ENCODE assay signal across 32 mouse cellular contexts in genomic region chr1:133873086-133873813, GRCm38 (mm10). TPM values are rescaled to one million over a fixed set of nuclear protein-coding genes. Genes with fewer than 3 reads are reported as not detected.
DNase-seq lines count a peak whose midpoint lies in the region; ATAC-seq lines count a peak whose summit lies in the region.
"Had no signal": no experiment of that assay in that cellular context is flagged by ENCODE, and none has a peak within 500 bp of the region (broad histone marks: within the 10 kb centered on the region; RNA-seq: fewer than 3 reads in every experiment).

No protein-coding gene starts in this region.

- no peak overlapping the region for H3K4me2 ChIP-seq in forebrain, embryonic 14.5 days (ENCODE audit: low read length)
- H3K4me2 ChIP-seq: hindbrain, embryonic 12.5 days; liver, embryonic 15.5 days; lung, embryonic 14.5 days; midbrain, embryonic 15.5 days; neural tube, embryonic 15.5 days; stomach, embryonic 15.5 days had no signal

- no peak overlapping the region for H3K4me3 ChIP-seq in heart, embryonic 10.5 days
- no peak overlapping the region for H3K4me3 ChIP-seq in forebrain, embryonic 14.5 days (ENCODE audit: low read depth, low read length)
- H3K4me3 ChIP-seq: hindbrain, embryonic 12.5 days; liver, embryonic 15.5 days; midbrain, embryonic 10.5 days; midbrain, embryonic 15.5 days; neural tube, embryonic 15.5 days; stomach, embryonic 15.5 days had no signal

- no peak overlapping the region for H3K9ac ChIP-seq in forebrain, embryonic 14.5 days (ENCODE audit: low read length)
- H3K9ac ChIP-seq: forebrain, postnatal 0 days; hindbrain, embryonic 12.5 days; liver, embryonic 15.5 days; lung, embryonic 14.5 days; midbrain, embryonic 15.5 days; neural tube, embryonic 15.5 days; stomach, embryonic 15.5 days had no signal

- peak overlapping the region; percentile 60 for H3K27ac ChIP-seq in heart, embryonic 10.5 days
- H3K27ac ChIP-seq in forebrain, embryonic 14.5 days (ENCODE audit: low read depth, low read length) = no peak overlapping the region
- H3K27ac ChIP-seq: hindbrain, embryonic 12.5 days; hindbrain, postnatal 0 days; kidney, postnatal 0 days; liver, embryonic 15.5 days; midbrain, embryonic 10.5 days; midbrain, embryonic 15.5 days; neural tube, embryonic 15.5 days; stomach, embryonic 15.5 days had no signal

- DNase-seq in heart, embryonic 10.5 days (ENCODE audit: low spot score) = no peak
- DNase-seq in heart, postnatal 4 days = no peak
- DNase-seq in cerebellum, adult 11 months = peak; percentile 58
- DNase-seq in cerebellum, adult 8-10 months = peak; percentile 55
- peak; percentile 63 to 72 for DNase-seq in cerebellum, postnatal 25 days
- DNase-seq in forebrain, embryonic 14.5 days (ENCODE audit: low spot score) = no peak
- DNase-seq in urinary bladder, postnatal 4 days (ENCODE audit: low spot score in 2 of 2) = no peak
- DNase-seq in gastrocnemius, postnatal 4 days (ENCODE audit: low spot score in 2 of 2) = no peak
- DNase-seq: adrenal gland, postnatal 25 days; forebrain, postnatal 0 days; gastrocnemius, postnatal 14 days; heart, adult 11 months; heart, postnatal 14 days; kidney, adult 8-10 months; kidney, postnatal 4 days; liver; lung, embryonic 14.5 days; lung, postnatal 14 days; retina, postnatal 1 day; right cerebral cortex, postnatal 14 days; thymus, postnatal 14 days had no signal

- 64% methylated on average over 6 of the region's 6 CpGs for WGBS in heart, embryonic 10.5 days
- 87% methylated on average over 6 of the region's 6 CpGs for WGBS in forebrain, embryonic 14.5 days

- no peaks in the 10 kb centered on the region for H3K27me3 ChIP-seq in heart, embryonic 10.5 days (ENCODE audit: insufficient read depth, poor library complexity, severe bottlenecking)
- H3K27me3 ChIP-seq in forebrain, embryonic 14.5 days (replicated peaks; ENCODE audit: control insufficient read depth, insufficient read depth, low read length) = no peaks in the 10 kb centered on the region
- H3K27me3 ChIP-seq: hindbrain, embryonic 12.5 days; liver, embryonic 15.5 days; midbrain, embryonic 15.5 days; neural tube, embryonic 15.5 days; stomach, embryonic 15.5 days had no signal

- no peaks in the 10 kb centered on the region for H3K36me3 ChIP-seq in heart, embryonic 10.5 days
- no peaks in the 10 kb centered on the region for H3K36me3 ChIP-seq in forebrain, embryonic 14.5 days (ENCODE audit: control insufficient read depth, insufficient read depth, low read length)
- H3K36me3 ChIP-seq: hindbrain, embryonic 12.5 days; liver, embryonic 15.5 days; midbrain, embryonic 10.5 days; midbrain, embryonic 15.5 days; neural tube, embryonic 15.5 days; stomach, embryonic 15.5 days had no signal

- no peak for ATAC-seq in forebrain, embryonic 14.5 days
- ATAC-seq: forebrain, postnatal 0 days; hindbrain, postnatal 0 days; intestine, embryonic 16.5 days; midbrain, embryonic 15.5 days had no signal

- H3K4me1 ChIP-seq in heart, embryonic 10.5 days = peaks cover 26% of the 10 kb centered on the region
- no peaks in the 10 kb centered on the region for H3K4me1 ChIP-seq in forebrain, embryonic 14.5 days (ENCODE audit: control insufficient read depth, insufficient read depth, low read length)
- H3K4me1 ChIP-seq: midbrain, embryonic 15.5 days; stomach, embryonic 15.5 days had no signal

- H3K9me3 ChIP-seq in heart, embryonic 10.5 days = no peaks in the 10 kb centered on the region
- no peaks in the 10 kb centered on the region for H3K9me3 ChIP-seq in forebrain, embryonic 14.5 days (replicated peaks; ENCODE audit: control insufficient read depth, low read length)
- H3K9me3 ChIP-seq: hindbrain, embryonic 12.5 days; liver, embryonic 15.5 days; midbrain, embryonic 10.5 days; midbrain, embryonic 15.5 days; neural tube, embryonic 15.5 days; stomach, embryonic 15.5 days had no signal

RNA-seq across cellular contexts. Expression of gene Optc, which starts 34.5 kb away (rescaled TPM):
- polyA plus RNA-seq in heart, embryonic 10.5 days (2016; fragmentation: Nextera tagmentation; extraction: Ambion mirVana) = 0.16 and 0.69 TPM in 2 replicates
- under 1 TPM; 0.16 to 0.29 TPM for total RNA-seq in heart, postnatal 4 days (2021)
- 2.4 and 3.4 TPM in 2 replicates for polyA plus RNA-seq in forebrain, embryonic 14.5 days (2014; fragmentation: Nextera tagmentation; extraction: Ambion mirVana)
- total RNA-seq in gastrocnemius, postnatal 4 days (2021) = under 1 TPM; 0.22 to 0.49 TPM
- total RNA-seq: megakaryocyte progenitor cell, adult 5-6 weeks had no signal

RNA-seq across cellular contexts. Expression of gene Prelp, which starts 48.0 kb away (rescaled TPM):
- 0.16 and 0.31 TPM in 2 replicates for polyA plus RNA-seq in heart, embryonic 10.5 days (2016; fragmentation: Nextera tagmentation; extraction: Ambion mirVana)
- total RNA-seq in heart, postnatal 4 days (2021) = 10 to 100 TPM; 14.5 to 15.0 TPM
- polyA plus RNA-seq in forebrain, embryonic 14.5 days (2014; fragmentation: Nextera tagmentation; extraction: Ambion mirVana) = 2.6 and 5.5 TPM in 2 replicates
- total RNA-seq in gastrocnemius, postnatal 4 days (2021) = 10 to 100 TPM; 25.2 to 27.4 TPM
- total RNA-seq: megakaryocyte progenitor cell, adult 5-6 weeks; MEL had no signal

Comparison
In these comparisons a context has a peak if more than half of its experiments do, and no peak if none do; other contexts are left out.
1. DNase-seq: peak in cerebellum, adult 11 months (single experiment), cerebellum, adult 8-10 months (single experiment) and cerebellum, postnatal 25 days (2 of 2); none in heart, embryonic 10.5 days (single experiment), heart, postnatal 4 days (single experiment), forebrain, embryonic 14.5 days (single experiment), urinary bladder, postnatal 4 days (0 of 2) and gastrocnemius, postnatal 4 days (0 of 2).